Mouse (Mus musculus): Measurements from ENCODE around the gene Hspbp1.
A peak's percentile ranks its signal among the peaks of the same experiment; 100 is the strongest.

Hspbp1 gene

DNA sequence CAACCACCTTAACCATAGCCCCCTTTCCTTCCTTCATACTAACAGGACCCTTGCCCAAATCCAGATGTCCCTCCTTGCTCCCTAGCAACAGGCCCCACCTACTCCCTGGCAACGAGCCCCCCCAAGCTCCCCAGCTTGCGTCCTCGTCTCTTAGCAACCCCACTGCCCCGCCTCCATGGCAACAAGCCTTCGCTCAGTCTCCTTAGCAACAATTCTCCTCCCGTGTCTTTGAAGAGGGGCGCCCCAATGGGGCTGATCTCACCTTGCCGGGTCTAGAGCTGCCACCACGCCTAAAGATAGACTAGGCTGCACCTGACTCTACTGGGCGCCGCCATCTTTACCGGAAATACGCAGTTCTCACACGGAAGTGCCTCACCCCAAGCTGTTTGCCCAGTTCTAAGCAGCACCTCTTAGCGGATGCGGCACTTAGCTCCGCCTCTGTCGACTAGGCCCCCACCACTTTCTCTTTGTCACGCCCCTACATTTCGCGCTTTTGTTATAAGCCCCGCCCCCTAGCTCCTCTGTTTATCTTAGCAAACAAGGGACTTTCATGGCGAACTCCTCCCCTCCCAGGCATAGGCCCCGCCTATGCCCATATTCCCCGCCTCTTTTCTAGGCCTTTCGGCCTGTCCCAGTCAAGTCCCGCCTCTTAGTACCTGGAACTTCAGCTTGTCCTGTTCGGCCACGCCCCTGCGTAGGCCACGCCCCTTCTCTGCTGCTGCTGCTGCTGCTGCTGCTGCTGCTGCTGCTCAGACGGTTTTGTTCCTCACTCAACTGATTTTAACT is at the start of gene Hspbp1:
Gene Hspbp1 (minus strand): TSS at position 437 of the 786 bp plus-strand sequence.
- peak; percentile 93 to 96 for DNase-seq

DNA sequence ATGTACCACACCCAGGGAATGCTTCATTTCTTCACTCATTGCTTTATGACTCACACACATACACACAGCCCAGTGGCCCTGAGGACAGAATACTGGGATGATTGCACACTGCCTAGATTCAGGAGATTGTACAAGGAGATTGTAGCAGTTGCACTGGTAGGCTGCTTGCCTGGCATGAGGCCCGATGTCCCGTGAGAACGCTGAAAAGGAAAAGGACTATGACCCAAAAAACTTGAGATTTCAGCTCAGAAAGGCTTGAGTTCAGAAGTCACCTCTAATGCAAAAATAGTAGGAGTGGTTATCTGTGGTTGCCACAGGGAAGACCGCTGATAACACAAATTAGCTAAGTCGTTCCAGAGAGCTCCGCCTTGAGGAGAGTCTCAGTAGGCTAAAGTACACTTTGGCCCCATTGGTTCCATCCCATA is 48.1 kb upstream of the Hspbp1 start:
- DNase-seq, result no peak

DNA sequence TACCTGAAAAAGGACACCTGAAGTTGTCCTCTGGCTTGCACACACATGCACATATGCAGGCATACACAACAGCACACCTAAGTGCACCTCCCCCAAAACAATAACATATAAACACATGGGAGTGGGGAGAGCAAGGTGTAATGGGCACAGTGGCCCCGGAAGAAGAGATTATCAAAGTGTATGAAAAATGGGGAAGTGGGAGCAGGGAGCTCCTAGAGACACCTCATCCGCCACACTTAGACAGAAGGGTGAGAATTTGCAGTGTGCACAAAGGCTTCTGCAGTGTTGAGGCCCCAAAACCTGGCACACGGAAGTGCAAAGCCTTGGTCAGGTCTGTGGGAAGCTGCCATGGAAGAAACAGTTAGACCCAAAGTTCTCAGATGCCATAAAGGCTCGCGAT is 46.2 kb upstream of the Hspbp1 start:
- no peak for DNase-seq

DNA sequence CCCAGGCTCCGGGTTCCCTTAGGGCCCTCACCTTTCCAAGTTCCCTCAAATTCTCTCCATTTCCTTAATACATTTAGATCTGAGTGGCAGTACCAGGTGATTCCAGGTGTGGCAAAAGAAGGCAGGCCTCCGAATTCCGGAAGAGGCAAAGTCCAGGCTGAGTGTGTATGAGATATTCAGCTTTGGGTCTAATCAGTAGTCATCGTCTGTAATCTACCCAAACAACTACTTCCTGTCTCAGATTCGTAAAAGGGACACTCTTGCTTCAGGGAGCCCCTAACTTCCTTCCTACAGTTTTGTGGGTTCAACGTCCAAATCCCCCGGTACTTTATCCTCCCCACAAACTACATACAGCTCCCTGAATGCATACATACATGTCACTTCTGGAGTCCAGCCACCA is 40.3 kb upstream of the Hspbp1 start, which contains the start of gene Tmem150b:
Gene Tmem150b (minus strand): TSS at position 81 of the 400 bp plus-strand sequence.
- DNase-seq, result no peak

DNA sequence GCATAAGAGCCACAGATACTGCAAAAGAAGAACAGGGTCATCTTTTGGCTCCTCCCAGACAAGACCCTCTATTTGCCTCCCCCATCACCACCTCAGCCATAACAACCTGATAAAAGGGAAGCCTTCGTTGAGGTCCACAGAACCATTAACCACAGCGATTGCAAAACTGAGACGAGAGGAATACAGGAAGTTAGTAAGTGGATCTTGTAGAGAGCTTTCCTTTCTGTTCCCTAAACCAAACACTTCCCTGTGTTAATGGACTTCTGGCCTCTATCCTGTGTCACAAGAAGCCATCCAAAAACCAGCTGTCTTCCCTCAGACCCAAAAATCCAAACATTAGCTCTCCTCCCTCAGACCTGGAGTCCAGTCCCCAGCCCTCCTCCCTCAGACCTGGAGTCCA is 39.5 kb upstream of the Hspbp1 start:
- DNase-seq, result no peak

DNA sequence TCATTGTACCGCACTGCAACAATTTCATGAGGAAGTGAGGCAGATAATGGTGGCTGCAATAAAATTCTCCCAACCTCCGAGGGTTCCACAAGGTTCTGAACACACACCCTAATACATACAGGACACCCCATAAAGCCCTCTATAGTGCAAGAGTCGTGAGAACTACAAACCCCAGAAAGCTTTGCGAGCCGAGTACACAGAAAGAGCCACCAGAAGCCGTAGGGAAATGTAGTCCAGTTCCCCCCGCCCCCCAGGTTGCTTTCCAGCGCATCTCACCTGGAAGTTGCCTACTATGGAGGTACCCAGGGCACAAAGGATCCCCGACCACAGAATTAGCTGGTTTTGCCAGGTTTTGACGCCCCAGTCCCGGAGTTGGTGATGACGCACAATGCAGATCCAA is 38.6 kb upstream of the Hspbp1 start:
- no peak for DNase-seq

DNA sequence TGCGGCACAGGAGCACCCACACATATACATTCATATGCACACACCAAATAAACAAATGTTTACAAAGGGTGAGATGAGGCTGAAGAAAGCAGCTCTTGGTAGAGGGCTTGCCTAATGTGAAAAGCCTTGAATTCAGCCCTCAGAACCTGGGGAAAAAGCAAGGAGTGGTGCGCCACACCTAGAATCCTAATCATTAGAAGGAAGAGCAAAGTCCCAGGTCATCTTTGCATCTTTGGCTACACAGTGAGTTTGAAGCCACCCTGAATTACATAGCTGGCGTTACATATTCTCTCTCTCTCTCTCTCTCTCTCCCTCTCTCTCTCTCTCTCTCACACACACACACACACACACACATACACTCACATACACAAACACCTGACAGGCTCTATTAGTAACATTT is 34.4 kb upstream of the Hspbp1 start:
- DNase-seq, result no peak

DNA sequence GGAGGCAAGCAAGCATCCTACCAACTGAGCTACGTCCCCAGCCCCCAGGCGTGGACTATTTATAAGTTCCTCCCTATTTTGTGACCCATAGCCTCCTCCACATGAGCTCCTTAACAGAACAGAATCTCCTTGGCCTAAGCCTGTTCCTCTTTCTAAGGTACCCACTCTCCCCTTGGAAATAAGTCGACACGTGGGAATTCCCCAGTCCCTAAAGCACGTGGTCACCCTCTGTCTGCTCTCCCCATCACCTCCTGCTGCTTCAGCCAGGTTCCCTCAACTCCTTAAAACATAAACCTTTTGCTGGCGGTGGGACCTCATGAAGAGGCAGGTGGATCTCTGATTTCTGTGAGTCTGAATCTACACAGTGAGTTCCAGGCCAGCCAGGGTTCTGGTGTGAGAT is 32.1 kb upstream of the Hspbp1 start:
- DNase-seq, result no peak

DNA sequence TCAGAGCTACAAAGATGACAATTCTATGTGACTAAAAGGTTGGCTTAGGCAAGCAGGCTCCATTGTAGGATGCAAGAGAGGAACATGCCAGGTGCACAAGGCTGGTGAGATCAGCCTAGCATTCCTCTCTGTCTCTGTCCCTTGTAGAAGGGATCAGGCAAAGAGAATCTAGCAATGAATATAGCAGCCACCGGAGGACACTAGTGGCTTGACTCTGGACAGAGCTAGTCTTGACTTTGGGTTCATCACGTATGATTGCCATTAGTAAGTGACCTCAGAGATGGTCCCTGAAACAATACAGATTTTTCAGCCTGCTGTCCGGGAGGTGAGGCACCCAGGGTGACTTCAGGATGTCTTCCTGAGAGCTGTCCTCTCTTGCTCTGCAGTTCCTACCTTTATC is 27.7 kb upstream of the Hspbp1 start:
- no peak for DNase-seq

DNA sequence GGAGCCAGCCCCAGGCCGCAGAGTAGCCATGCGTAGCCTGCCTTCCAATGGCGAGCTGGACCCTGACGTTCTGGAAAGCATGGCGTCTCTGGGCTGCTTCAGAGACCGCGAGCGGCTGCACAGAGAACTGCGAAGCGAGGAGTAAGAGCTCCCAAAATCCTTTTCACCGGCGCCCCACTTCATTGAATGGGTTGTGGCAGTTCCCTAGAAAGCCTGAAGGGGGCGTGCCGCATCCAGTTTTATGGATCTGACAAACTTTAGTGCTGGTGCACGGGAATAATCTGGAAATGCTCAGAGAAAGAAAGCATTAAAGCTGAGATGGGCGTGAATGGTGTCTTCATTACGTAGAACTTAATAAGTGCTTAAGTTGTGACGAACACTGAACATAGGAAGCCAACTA is 20.2 kb upstream of the Hspbp1 start:
- DNase-seq, result no peak

DNA sequence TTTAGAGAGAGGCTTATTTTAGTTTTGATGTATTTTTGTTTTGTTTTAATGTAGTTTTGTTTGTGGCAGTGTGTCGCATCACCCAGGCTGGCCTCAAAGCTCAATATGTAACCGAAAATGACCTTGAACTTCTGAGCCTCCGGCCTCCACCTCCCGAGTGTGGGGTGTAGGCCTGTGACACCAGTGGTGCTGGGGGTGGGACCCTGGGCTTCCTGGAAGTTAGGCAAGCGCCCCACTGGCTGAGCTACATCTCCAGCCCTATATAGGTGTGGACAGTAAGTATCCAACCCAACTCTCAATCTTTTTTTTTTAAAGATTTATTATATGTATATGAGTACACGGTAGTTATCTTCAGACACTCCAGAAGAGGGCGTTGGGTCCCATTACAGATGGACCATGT is 18.3 kb upstream of the Hspbp1 start:
- no peak for DNase-seq

DNA sequence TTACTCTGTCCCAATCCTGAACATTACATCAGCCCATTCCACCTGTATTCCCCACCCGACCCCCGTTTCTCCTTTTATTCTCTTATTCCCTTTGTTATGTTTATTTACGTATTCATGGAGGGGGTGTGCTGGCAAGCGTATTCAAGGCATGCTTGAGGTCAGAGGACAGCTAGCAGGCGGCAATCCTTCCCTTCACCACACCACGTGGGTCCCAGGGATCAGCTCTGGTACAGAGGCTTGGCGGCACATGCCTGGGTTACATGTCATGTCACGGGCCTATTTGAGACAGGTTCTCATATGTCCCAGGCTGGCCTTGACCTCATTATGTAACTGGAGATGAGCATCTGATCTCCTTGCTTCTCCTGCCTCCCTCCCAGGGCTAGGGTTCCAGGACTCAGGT is 17.5 kb upstream of the Hspbp1 start:
- no peak for DNase-seq

DNA sequence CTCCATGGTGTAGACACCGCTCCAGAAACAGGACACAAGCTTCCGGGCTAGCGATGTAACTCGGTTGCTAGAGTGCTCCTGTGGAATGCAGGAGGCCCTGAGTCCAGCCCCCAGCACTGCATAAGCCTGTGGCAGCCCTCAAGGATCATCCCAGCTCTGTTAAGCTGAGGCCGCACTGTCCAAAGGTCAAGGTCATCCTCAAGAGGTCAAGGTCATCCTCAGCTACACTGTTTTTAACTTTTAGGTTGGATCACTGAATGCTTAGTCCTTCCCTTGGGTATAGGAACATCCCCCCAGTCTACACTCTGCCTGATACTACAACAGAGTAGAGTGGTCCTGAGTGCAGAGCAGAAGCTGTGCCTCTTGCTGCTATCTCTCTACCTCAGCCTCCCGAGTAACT is 8.1 kb upstream of the Hspbp1 start:
- no peak for DNase-seq

DNA sequence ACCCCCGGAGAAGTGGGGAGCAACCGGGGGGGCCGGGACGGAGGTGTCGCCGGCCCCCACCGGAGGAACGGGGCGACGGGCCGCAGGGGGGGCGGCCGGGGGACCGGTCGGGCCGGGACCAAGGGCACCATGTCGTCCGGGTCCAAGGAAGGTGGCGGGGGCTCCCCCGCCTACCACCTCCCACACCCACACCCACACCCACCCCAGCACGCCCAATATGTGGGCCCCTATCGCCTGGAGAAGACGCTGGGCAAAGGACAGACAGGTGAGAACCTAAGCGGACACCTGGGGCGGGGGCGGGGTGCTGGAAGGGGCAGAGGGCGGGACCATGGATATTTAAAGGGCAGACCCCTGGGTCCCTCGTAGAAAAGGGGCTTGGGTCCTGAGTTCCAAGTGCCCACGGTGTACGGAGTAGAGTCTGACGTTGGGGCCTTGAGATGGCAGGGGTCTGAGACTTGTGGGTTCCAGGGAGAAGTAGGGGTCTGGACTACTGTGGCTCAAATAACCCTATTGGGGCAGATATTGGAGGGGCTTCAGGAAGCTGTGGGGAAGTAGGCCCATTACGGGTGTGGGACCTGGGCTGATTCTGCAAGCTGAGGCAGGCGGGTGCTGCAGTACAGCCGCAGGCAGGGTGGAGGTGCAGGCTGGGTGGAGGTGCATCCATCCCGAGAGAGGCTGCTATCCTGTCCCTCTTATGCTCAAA is 6.2 kb upstream of the Hspbp1 start:
- DNase-seq, result no peak

DNA sequence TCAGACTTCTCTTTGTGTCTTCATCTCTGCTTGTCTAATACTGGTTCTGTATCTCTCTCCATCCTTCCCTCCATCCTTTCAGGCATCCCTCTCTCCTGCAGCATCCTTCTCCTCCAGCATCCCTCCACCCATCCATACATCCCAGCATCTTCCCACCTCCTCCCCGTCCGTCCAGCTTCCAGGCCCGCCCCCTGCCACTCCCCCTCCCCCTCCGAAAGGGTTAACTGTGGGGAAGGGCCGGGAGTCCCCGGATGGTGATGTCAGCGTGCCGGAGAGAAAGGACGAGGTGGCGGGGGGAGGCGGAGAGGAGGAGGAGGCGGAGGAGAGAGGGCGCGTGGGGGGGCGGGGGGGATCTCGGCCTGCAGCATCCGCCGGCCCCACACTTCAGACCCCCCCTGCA is 5.5 kb upstream of the Hspbp1 start, which contains the start of gene Brsk1:
Gene Brsk1 (plus strand): TSS at position 218 of the 400 bp plus-strand sequence.
- no peak for DNase-seq

DNA sequence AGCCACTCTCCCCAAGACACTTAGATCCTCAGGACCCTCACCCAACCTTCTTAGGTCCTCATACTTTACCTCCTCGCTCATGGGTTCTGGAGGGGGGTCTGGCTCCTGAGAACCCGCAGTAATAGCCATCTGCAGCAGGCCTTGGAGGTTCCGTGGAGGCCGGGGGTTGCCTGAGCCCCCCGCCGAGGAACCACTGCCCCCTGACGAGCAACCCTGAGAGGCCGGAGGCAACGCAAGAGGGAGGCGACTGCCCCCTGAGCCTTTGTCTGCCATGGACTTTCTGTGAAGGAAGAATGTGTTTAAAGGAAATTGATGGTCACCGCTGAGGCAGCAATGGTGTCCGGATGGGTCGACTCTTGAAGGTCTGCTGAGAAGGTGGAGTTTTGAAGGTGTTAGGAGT is 665 bp downstream of the Hspbp1 start:
- DNase-seq, result peak in 1 of 2 experiments; percentile 23

DNA sequence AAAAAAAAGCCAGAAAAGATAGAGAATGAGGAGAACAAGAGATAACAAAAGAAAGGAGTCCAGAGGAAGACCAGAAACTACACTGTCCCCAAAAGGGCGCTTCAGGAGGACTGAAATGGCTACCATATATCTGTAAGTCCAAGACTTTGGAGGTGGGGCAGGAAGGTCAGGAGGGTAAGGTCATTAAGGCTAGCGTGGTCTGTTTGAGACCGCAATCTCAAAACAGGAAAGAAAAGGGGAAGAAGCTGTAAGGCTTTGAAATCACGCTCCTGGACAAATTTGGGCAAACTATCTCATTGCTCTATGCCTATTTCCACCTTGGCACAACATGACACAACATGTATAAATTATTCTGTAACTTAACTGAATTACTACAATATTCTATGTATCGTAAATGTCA is 1.6 kb downstream of the Hspbp1 start:
- DNase-seq, result no peak

DNA sequence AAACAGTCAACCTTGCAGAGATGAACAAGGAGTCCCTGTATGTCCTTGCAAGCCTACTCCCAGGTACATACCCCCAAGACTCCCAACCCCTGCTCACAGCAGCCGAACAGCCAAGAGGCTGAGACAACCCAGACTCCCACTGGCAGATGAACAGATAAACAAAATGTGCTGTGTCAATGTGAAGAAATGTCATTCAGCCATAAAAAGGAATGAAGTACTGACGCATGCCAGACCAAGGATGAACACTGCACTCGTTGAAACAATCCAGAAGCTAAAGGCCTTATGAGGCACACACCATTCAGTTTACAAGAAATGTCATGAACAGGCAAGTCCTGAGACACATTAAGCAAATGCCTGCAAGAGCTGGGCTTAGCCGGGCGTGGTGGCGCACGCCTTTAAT is 9.7 kb downstream of the Hspbp1 start:
- DNase-seq, result no peak

DNA sequence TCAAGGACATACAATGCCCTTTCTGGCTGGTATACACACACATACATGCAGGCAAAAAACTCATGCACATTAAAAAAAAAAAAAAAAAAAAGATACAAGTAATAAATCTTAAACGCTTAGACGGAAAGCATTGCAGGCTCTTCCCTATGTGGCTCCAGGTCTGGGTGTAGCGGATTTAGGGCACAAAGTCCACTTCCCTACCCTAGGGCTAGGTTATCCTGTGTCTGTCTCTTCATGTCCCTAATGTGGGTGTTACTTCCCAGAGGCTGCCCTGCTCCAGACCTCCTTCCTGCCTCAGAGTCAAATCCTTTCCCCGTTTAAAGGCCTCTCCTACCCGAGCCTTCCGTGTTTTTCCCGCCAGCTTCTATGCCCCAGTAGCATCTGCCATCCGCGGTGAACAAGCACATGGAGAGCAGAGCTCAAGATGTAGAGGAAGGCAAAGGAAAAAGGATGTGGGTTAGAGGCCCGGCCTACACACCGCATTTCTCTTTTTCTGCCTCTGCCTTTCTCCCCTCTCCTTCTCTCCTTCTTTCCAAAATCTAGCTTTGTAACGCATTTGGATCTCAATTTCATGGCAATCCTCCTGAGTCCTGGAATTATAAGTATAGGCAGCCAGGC is 10.6 kb downstream of the Hspbp1 start:
- no peak for DNase-seq

DNA sequence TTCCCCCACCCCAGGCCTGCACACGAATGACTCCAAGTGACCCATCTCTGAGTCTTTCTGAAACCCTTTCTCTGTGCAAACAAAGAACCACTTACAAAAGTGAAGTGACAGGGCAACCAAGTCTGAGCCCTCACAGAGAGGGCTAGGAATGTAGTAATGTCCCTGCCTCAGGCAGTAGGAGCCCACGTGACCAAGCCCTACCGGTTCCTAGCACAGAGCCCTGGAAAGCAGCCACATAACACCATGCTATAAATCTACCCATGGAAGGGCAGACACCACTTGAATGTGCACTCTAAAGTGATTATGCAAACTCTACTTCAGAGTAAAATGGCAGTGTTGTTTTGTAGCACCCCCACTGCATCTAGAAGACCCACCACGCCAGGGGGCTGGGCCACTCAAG is 12.9 kb downstream of the Hspbp1 start:
- DNase-seq, result no peak

DNA sequence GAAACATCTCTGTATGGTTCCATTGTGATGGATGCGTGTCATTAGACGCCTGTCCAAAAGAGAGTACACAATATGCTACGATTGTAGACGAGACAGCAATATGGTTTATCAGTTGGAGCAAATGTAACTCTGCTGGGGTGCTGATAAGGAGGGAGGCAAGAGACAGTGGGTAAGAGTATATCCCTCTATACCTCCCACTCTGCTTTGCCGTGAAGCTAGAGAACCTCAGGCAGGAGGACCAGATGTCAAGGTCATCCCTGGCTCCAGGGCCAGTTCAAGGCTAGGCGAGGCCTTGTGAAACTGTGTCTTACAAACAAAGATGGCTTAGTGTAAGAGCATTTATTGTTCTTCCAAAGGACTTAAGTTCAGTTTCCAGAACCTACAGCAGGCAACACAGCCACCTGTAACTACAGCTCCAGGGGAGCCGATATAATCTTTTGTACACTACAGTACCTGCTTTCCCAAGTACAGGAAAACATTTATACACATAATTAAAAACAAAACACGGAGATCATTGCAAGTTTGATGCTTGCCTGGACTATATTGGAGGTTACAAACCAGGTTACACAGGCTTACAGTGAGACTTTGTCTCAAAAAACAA is 14.1 kb downstream of the Hspbp1 start:
- DNase-seq, result no peak

DNA sequence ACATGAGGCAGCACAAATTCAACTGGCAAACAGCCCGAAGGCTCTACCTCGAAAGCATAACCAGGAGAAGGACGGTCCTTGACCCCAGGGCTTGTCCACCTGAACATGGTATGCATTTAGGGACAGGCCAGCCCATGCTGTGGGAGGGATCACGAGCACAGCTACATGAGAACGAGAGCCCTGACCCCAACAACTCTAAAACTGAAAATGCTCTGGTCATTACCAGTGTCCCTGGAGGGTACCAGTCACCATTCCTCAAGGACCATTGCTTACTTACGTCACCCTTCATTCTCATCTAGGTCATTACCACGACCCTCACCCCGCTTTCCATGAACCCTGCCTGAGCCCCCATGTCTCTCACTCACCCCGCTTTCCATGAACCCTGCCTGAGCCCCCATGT is 15.7 kb downstream of the Hspbp1 start:
- DNase-seq, result no peak

DNA sequence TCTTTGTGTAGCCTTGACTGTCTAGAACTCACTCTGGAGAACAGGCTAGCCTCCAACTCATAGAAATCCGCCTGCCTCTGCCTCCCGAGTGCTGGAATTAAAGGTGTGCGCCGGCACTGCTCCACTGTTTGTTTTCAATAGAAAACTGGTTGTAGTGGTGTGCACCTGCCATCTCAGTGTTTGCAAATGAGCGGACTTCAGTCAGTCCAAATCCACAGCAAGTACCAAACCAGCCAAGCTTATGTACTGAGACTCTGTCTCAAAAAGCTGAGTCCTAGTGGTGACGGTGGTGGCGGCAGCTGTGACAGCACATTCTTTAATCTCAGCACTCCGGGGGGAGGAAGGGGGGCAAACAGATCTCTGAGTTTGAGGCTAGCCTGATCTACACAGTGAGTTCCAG is 16.4 kb downstream of the Hspbp1 start:
- DNase-seq, result no peak

DNA sequence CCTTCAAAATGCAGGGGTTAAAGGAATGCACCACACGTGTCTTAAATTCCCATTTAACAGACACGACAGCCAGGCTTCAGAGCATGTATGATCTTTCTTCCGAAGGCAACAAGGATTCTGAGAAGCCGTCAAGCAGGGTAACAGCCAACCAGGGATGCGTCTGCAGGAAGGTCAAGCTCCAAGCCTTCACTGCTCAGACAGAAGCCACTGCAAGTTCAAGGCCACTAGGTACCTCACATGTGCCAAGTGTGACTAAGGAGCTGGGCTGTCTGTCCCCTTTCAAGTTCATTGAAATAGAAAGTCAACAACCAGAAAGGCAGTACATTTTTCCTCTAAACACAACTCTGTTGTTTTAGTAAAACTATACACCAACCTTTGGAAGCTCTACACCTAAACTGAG is 18.0 kb downstream of the Hspbp1 start:
- DNase-seq, result no peak

Measured in thymus, adult 18-20 months (tissue).